Mouse (Mus musculus) liver, embryonic 15.5 days (tissue): ENCODE measurements around the gene Mrpl24. TPM values are rescaled to one million over a fixed set of nuclear protein-coding genes. Genes with fewer than 3 reads are reported as not detected.

ENCODE experiments used
- ATAC-seq: fragments of 200-750 bp; cut with Nextera tagmentation; 2 replicates; pipeline ENCODE4 v1.8.0; 2017; ENCODE audit warnings: moderate number of reproducible peaks, mild to moderate bottlenecking, moderate library complexity; ENCODE audit not compliant: insufficient read depth
- H3K27ac ChIP-seq: fragments of 300-500 bp; sonication (generic); replicated peaks from 2 replicates; pipeline ENCODE4 v1.5.1; 2015; ENCODE audit warnings: mild to moderate bottlenecking, inconsistent platforms
- H3K27me3 ChIP-seq: fragments of 300-500 bp; sonication (generic); 2 replicates; pipeline ENCODE4 v1.6.1; 2015; ENCODE audit warnings: mild to moderate bottlenecking, inconsistent platforms
- H3K36me3 ChIP-seq: fragments of 300-500 bp; sonication (generic); replicated peaks from 2 replicates; pipeline ENCODE4 v1.6.1; 2015; ENCODE audit warnings: moderate library complexity, mild to moderate bottlenecking, inconsistent platforms
- H3K4me1 ChIP-seq: fragments of 300-500 bp; sonication (generic); replicated peaks from 2 replicates; pipeline ENCODE4 v1.6.1; 2015; ENCODE audit warnings: inconsistent platforms
- H3K4me2 ChIP-seq: fragments of 300-500 bp; sonication (generic); 2 replicates; pipeline ENCODE4 v1.6.1; 2015; ENCODE audit warnings: moderate library complexity, mild to moderate bottlenecking, inconsistent platforms
- H3K4me3 ChIP-seq: fragments of 300-500 bp; sonication (generic); replicated peaks from 2 replicates; pipeline ENCODE4 v1.5.1; 2015; ENCODE audit warnings: mild to moderate bottlenecking, inconsistent platforms
- H3K9ac ChIP-seq: fragments of 300-500 bp; sonication (generic); 2 replicates; pipeline ENCODE4 v1.6.1; 2015; ENCODE audit warnings: moderate library complexity, mild to moderate bottlenecking, inconsistent platforms
- H3K9me3 ChIP-seq: fragments of 300-500 bp; sonication (generic); replicated peaks from 2 replicates; pipeline ENCODE4 v1.6.1; 2016; ENCODE audit warnings: inconsistent platforms
- WGBS: fragments of 180-500 bp; shearing (Covaris S2); methylation state at CpG from one replicate; pipeline ENCODE4 v1.1.7; 2015; ENCODE audit warnings: mixed read lengths; ENCODE audit not compliant: insufficient replicate concordance; 5-methylcytosine and 5-hydroxymethylcytosine counted together
- polyA plus RNA-seq: library from polyadenylated mRNA; unstranded; fragments of >200 nt; fragmentation: Nextera tagmentation; extraction: Ambion mirVana; gene quantifications from 2 replicates; pipeline ENCODE4 v1.2.1, GENCODE M21; 2015

Gene Mrpl24
- polyA plus RNA-seq, 1 experiment from 2014 or later, result 33.5 TPM

GRCm38 (mm10) chr3:87947811-87948199 is 28.5 kb downstream of the Mrpl24 start:
- WGBS, result 3% methylated on average over 17 of the region's 17 CpGs
- Histone ChIP-seq H3K9ac (no peak overlapping the region), H3K9me3 (no peaks in the 10 kb centered on the region), H3K36me3 (peaks cover 8% of the 10 kb centered on the region; the same call in 1 of the 2 replicates), H3K4me1 (peaks cover 26% of the 10 kb centered on the region), H3K4me3 (no peak overlapping the region), H3K27me3 (peaks cover 87% of the 10 kb centered on the region), H3K27ac (no peak overlapping the region), H3K4me2 (peak overlapping the region; percentile 44)
- no peak for ATAC-seq

GRCm38 (mm10) chr3:87948378-87949265 is 29.3 kb downstream of the Mrpl24 start, which contains the start of gene Crabp2:
TSS of gene Crabp2 (plus strand) at chr3:87948666.
- Histone ChIP-seq H3K36me3 (0 out of 2 replicates have a peak, but pooled peaks cover under 1% of the 10 kb centered on the region), H3K9ac (no peak within 1 kb of the TSS), H3K4me3 (peak within 1 kb of the TSS; percentile 17), H3K27me3 (peaks cover 95% of the 10 kb centered on the region), H3K9me3 (no peaks in the 10 kb centered on the region), H3K4me1 (peaks cover 26% of the 10 kb centered on the region), H3K4me2 (peak within 1 kb of the TSS; percentile 44), H3K27ac (no peak within 1 kb of the TSS)
- WGBS, result 3% methylated on average over 35 of the region's 35 CpGs
- ATAC-seq, result no peak

- Histone ChIP-seq H3K4me3 (no peak overlapping the region), H3K9ac (no peak overlapping the region), H3K27me3 (peaks cover 100% of the 10 kb centered on the region), H3K4me1 (peaks cover 26% of the 10 kb centered on the region), H3K9me3 (no peaks in the 10 kb centered on the region), H3K27ac (no peak overlapping the region), H3K4me2 (no peak overlapping the region), H3K36me3 (no peaks in the 10 kb centered on the region)
- ATAC-seq, result no peak
- WGBS, result 13% methylated on average over 16 of the region's 16 CpGs
These were observed 30.1 kb downstream of the Mrpl24 start for GRCm38 (mm10) chr3:87949266-87949954.

GRCm38 (mm10) chr3:87949955-87950515 is 30.7 kb downstream of the Mrpl24 start:
- no peak overlapping the region for H3K4me3 ChIP-seq
- no peak overlapping the region for H3K27ac ChIP-seq
- H3K9me3 ChIP-seq, result no peaks in the 10 kb centered on the region
- no peaks in the 10 kb centered on the region for H3K36me3 ChIP-seq
- ATAC-seq, result no peak
- H3K9ac ChIP-seq, result no peak overlapping the region
- no peak overlapping the region for H3K4me2 ChIP-seq
- H3K27me3 ChIP-seq, result peaks cover 100% of the 10 kb centered on the region
- 10% methylated on average over 13 of the region's 13 CpGs for WGBS
- peaks cover 26% of the 10 kb centered on the region for H3K4me1 ChIP-seq

GRCm38 (mm10) chr3:87951946-87952345 is 32.6 kb downstream of the Mrpl24 start:
- Histone ChIP-seq H3K9ac (no peak overlapping the region), H3K36me3 (no peaks in the 10 kb centered on the region), H3K27ac (no peak overlapping the region), H3K4me2 (peak overlapping the region; percentile 33), H3K4me1 (peaks cover 25% of the 10 kb centered on the region), H3K27me3 (peaks cover 98% of the 10 kb centered on the region), H3K9me3 (no peaks in the 10 kb centered on the region), H3K4me3 (no peak overlapping the region)
- ATAC-seq, result no peak
- 9% methylated on average over 12 of the region's 12 CpGs for WGBS

- peaks cover 20% of the 10 kb centered on the region for H3K4me1 ChIP-seq
- 0% methylated on average over 5 of the region's 5 CpGs for WGBS
- H3K9me3 ChIP-seq, result no peaks in the 10 kb centered on the region
- H3K4me3 ChIP-seq, result no peak overlapping the region
- H3K4me2 ChIP-seq, result peak overlapping the region; percentile 33
- no peaks in the 10 kb centered on the region for H3K36me3 ChIP-seq
- ATAC-seq, result no peak
- no peak overlapping the region for H3K9ac ChIP-seq
- H3K27me3 ChIP-seq, result peaks cover 96% of the 10 kb centered on the region
- no peak overlapping the region for H3K27ac ChIP-seq
These were observed 33.1 kb downstream of the Mrpl24 start for GRCm38 (mm10) chr3:87952440-87952839.

- Histone ChIP-seq H3K4me2 (no peak overlapping the region), H3K27ac (no peak overlapping the region), H3K9me3 (no peaks in the 10 kb centered on the region), H3K4me3 (no peak overlapping the region), H3K9ac (no peak overlapping the region), H3K4me1 (peaks cover 9% of the 10 kb centered on the region), H3K36me3 (no peaks in the 10 kb centered on the region), H3K27me3 (peaks cover 84% of the 10 kb centered on the region)
- no peak for ATAC-seq
- WGBS, result 54% methylated on average over 1 of the region's 1 CpGs
These were observed 38.8 kb downstream of the Mrpl24 start for GRCm38 (mm10) chr3:87958056-87958455.

GRCm38 (mm10) chr3:87958476-87958875 is 39.2 kb downstream of the Mrpl24 start:
- no peaks in the 10 kb centered on the region for H3K36me3 ChIP-seq
- H3K4me1 ChIP-seq, result peaks cover 9% of the 10 kb centered on the region
- WGBS, result 33% methylated on average over 4 of the region's 4 CpGs
- H3K4me3 ChIP-seq, result no peak overlapping the region
- H3K27ac ChIP-seq, result no peak overlapping the region
- H3K9ac ChIP-seq, result no peak overlapping the region
- no peak for ATAC-seq
- H3K27me3 ChIP-seq, result peaks cover 80% of the 10 kb centered on the region
- no peaks in the 10 kb centered on the region for H3K9me3 ChIP-seq
- H3K4me2 ChIP-seq, result no peak overlapping the region

GRCm38 (mm10) chr3:87958967-87959366 is 39.7 kb downstream of the Mrpl24 start:
- H3K36me3 ChIP-seq, result no peaks in the 10 kb centered on the region
- H3K4me2 ChIP-seq, result no peak overlapping the region
- H3K4me3 ChIP-seq, result no peak overlapping the region
- 40% methylated on average over 1 of the region's 1 CpGs for WGBS
- peaks cover 75% of the 10 kb centered on the region for H3K27me3 ChIP-seq
- ATAC-seq, result no peak
- H3K27ac ChIP-seq, result no peak overlapping the region
- H3K4me1 ChIP-seq, result peaks cover 9% of the 10 kb centered on the region
- no peak overlapping the region for H3K9ac ChIP-seq
- no peaks in the 10 kb centered on the region for H3K9me3 ChIP-seq

- no peak overlapping the region for H3K4me2 ChIP-seq
- H3K4me3 ChIP-seq, result no peak overlapping the region
- peaks cover 71% of the 10 kb centered on the region for H3K27me3 ChIP-seq
- 52% methylated on average over 7 of the region's 7 CpGs for WGBS
- no peak for ATAC-seq
- no peak overlapping the region for H3K9ac ChIP-seq
- H3K27ac ChIP-seq, result no peak overlapping the region
- H3K9me3 ChIP-seq, result no peaks in the 10 kb centered on the region
- H3K36me3 ChIP-seq, result no peaks in the 10 kb centered on the region
- H3K4me1 ChIP-seq, result peaks cover 9% of the 10 kb centered on the region
These were observed 40.1 kb downstream of the Mrpl24 start for GRCm38 (mm10) chr3:87959371-87959770.

GRCm38 (mm10) chr3:87960191-87960585 is 40.9 kb downstream of the Mrpl24 start:
- Histone ChIP-seq H3K36me3 (no peaks in the 10 kb centered on the region), H3K9me3 (no peaks in the 10 kb centered on the region), H3K4me2 (peak overlapping the region; percentile 68), H3K4me1 (peaks cover 9% of the 10 kb centered on the region), H3K9ac (peak overlapping the region; percentile 27; the same call in 1 of the 2 replicates), H3K27ac (no peak overlapping the region), H3K27me3 (peaks cover 63% of the 10 kb centered on the region), H3K4me3 (peak overlapping the region; percentile 43)
- WGBS, result 13% methylated on average over 10 of the region's 10 CpGs
- no peak for ATAC-seq
